Mouse (Mus musculus): ENCODE results near the gene Cyp2e1. TPM values are rescaled to one million over a fixed set of nuclear protein-coding genes. Genes with fewer than 3 reads are reported as not detected.

Gene Cyp2e1
- polyA plus RNA-seq (2015; fragmentation: Nextera tagmentation; extraction: Ambion mirVana) = 0.25 and 0.75 TPM in 2 replicates

GRCm38 (mm10) chr7:140763447-140764020 is at the start of gene Cyp2e1:
Gene Cyp2e1, plus strand, starts transcription at chr7:140763739.

GRCm38 (mm10) chr7:140787406-140788052 is 24.0 kb downstream of the Cyp2e1 start, which contains the start of gene Syce1:
Gene Syce1, minus strand, starts transcription at chr7:140787852.

GRCm38 (mm10) chr7:140821653-140822329 is 58.3 kb downstream of the Cyp2e1 start, which contains the start of gene Zfp941:
Gene Zfp941, minus strand, starts transcription at chr7:140822178.

Other genes starting within 250 kb of the Cyp2e1 start
- not detected in 2 replicates for gene Olfr538, start 195.9 kb upstream of the Cyp2e1 start, polyA plus RNA-seq (2015; fragmentation: Nextera tagmentation; extraction: Ambion mirVana)
- gene Olfr46, start 162.5 kb upstream of the Cyp2e1 start, polyA plus RNA-seq (2015; fragmentation: Nextera tagmentation; extraction: Ambion mirVana) = not detected in 2 replicates
- gene Olfr61, start 134.8 kb upstream of the Cyp2e1 start, polyA plus RNA-seq (2015; fragmentation: Nextera tagmentation; extraction: Ambion mirVana) = not detected in 2 replicates
- gene Olfr53, start 117.3 kb upstream of the Cyp2e1 start, polyA plus RNA-seq (2015; fragmentation: Nextera tagmentation; extraction: Ambion mirVana) = not detected in 2 replicates
- gene Olfr539, start 103.8 kb upstream of the Cyp2e1 start, polyA plus RNA-seq (2015; fragmentation: Nextera tagmentation; extraction: Ambion mirVana) = not detected in 2 replicates
- not detected in 2 replicates for gene Olfr45, start 81.8 kb upstream of the Cyp2e1 start, polyA plus RNA-seq (2015; fragmentation: Nextera tagmentation; extraction: Ambion mirVana)
- gene Olfr541, start 66.5 kb upstream of the Cyp2e1 start, polyA plus RNA-seq (2015; fragmentation: Nextera tagmentation; extraction: Ambion mirVana) = not detected in 2 replicates
- gene Syce1, start 24.1 kb downstream of the Cyp2e1 start, polyA plus RNA-seq (2015; fragmentation: Nextera tagmentation; extraction: Ambion mirVana) = 0.19 and 0.25 TPM in 2 replicates
- 0.55 and 0.98 TPM in 2 replicates for gene Zfp941, start 58.4 kb downstream of the Cyp2e1 start, polyA plus RNA-seq (2015; fragmentation: Nextera tagmentation; extraction: Ambion mirVana)
- 9.5 and 11.1 TPM in 2 replicates for gene Urah, start 71.3 kb downstream of the Cyp2e1 start, polyA plus RNA-seq (2015; fragmentation: Nextera tagmentation; extraction: Ambion mirVana)
- not detected in 2 replicates for gene Scgb1c1, start 81.8 kb downstream of the Cyp2e1 start, polyA plus RNA-seq (2015; fragmentation: Nextera tagmentation; extraction: Ambion mirVana)
- 0.14 TPM in 1 of 2 replicates, not detected in the other for gene Odf3, start 84.1 kb downstream of the Cyp2e1 start, polyA plus RNA-seq (2015; fragmentation: Nextera tagmentation; extraction: Ambion mirVana)
- gene Gm45785, start 92.6 kb downstream of the Cyp2e1 start, polyA plus RNA-seq (2015; fragmentation: Nextera tagmentation; extraction: Ambion mirVana) = not detected in 2 replicates
- gene Ric8a, start 93.2 kb downstream of the Cyp2e1 start, polyA plus RNA-seq (2015; fragmentation: Nextera tagmentation; extraction: Ambion mirVana) = 50.8 and 53.1 TPM in 2 replicates
- gene Bet1l, start 93.8 kb downstream of the Cyp2e1 start, polyA plus RNA-seq (2015; fragmentation: Nextera tagmentation; extraction: Ambion mirVana) = 39.9 and 50.6 TPM in 2 replicates
- gene Psmd13, start 118.2 kb downstream of the Cyp2e1 start, polyA plus RNA-seq (2015; fragmentation: Nextera tagmentation; extraction: Ambion mirVana) = 160 and 172 TPM in 2 replicates
- gene Sirt3, start 118.6 kb downstream of the Cyp2e1 start, polyA plus RNA-seq (2015; fragmentation: Nextera tagmentation; extraction: Ambion mirVana) = 16.6 and 18.1 TPM in 2 replicates
- 0.43 and 0.74 TPM in 2 replicates for gene Cox8b, start 136.7 kb downstream of the Cyp2e1 start, polyA plus RNA-seq (2015; fragmentation: Nextera tagmentation; extraction: Ambion mirVana)
- 0.08 and 0.22 TPM in 2 replicates for gene Nlrp6, start 157.2 kb downstream of the Cyp2e1 start, polyA plus RNA-seq (2015; fragmentation: Nextera tagmentation; extraction: Ambion mirVana)
- 17.1 and 17.4 TPM in 2 replicates for gene Pgghg, start 177.7 kb downstream of the Cyp2e1 start, polyA plus RNA-seq (2015; fragmentation: Nextera tagmentation; extraction: Ambion mirVana)
- gene Ifitm5, start 186.6 kb downstream of the Cyp2e1 start, polyA plus RNA-seq (2015; fragmentation: Nextera tagmentation; extraction: Ambion mirVana) = 1.1 and 1.4 TPM in 2 replicates
- 0.60 and 0.79 TPM in 2 replicates for gene Gm45717, start 192.2 kb downstream of the Cyp2e1 start, polyA plus RNA-seq (2015; fragmentation: Nextera tagmentation; extraction: Ambion mirVana)
- gene Ifitm2, start 192.2 kb downstream of the Cyp2e1 start, polyA plus RNA-seq (2015; fragmentation: Nextera tagmentation; extraction: Ambion mirVana) = 1,342 and 1,631 TPM in 2 replicates
- 156 and 219 TPM in 2 replicates for gene Ifitm1, start 203.5 kb downstream of the Cyp2e1 start, polyA plus RNA-seq (2015; fragmentation: Nextera tagmentation; extraction: Ambion mirVana)
- 730 and 992 TPM in 2 replicates for gene Ifitm3, start 247.0 kb downstream of the Cyp2e1 start, polyA plus RNA-seq (2015; fragmentation: Nextera tagmentation; extraction: Ambion mirVana)

Measured in urinary bladder, postnatal 0 days (tissue).